Mouse (Mus musculus) frontal cortex, postnatal 25 days (tissue): ENCODE measurements around the gene Sorbs1.

Source experiments
- DNase-seq, 2 experiments: peaks; one replicate each; pipeline ENCODE4 v3.0.0; 2022; ENCODE audit warnings: low spot score in 2 of 2

The Sorbs1 gene

GRCm38 (mm10) chr19:40477445-40477941 lies 36.1 kb downstream of the Sorbs1 start:
- no peak for DNase-seq

- no peak for DNase-seq
These were observed 37.1 kb downstream of the Sorbs1 start for GRCm38 (mm10) chr19:40476491-40476890.

GRCm38 (mm10) chr19:40471526-40472245 lies 41.9 kb downstream of the Sorbs1 start:
- peak in 1 of 2 experiments; percentile 32 for DNase-seq

GRCm38 (mm10) chr19:40469792-40470191 lies 43.8 kb downstream of the Sorbs1 start:
- DNase-seq: no peak

GRCm38 (mm10) chr19:40468308-40468707 lies 45.3 kb downstream of the Sorbs1 start:
- DNase-seq: no peak

GRCm38 (mm10) chr19:40467810-40468209 lies 45.8 kb downstream of the Sorbs1 start:
- DNase-seq: no peak

- DNase-seq: no peak
These were observed 48.2 kb downstream of the Sorbs1 start for GRCm38 (mm10) chr19:40465339-40465738.

- no peak for DNase-seq
These were observed 49.2 kb downstream of the Sorbs1 start for GRCm38 (mm10) chr19:40464408-40464807.

- DNase-seq: no peak
These were observed 50.7 kb downstream of the Sorbs1 start for GRCm38 (mm10) chr19:40462892-40463291.

- DNase-seq: no peak
These were observed 51.1 kb downstream of the Sorbs1 start for GRCm38 (mm10) chr19:40462481-40462880.

- no peak for DNase-seq
These were observed 51.9 kb downstream of the Sorbs1 start for GRCm38 (mm10) chr19:40461662-40462061.

GRCm38 (mm10) chr19:40460854-40461490 lies 52.6 kb downstream of the Sorbs1 start:
- no peak for DNase-seq

GRCm38 (mm10) chr19:40459338-40459737 lies 54.2 kb downstream of the Sorbs1 start:
- no peak for DNase-seq

GRCm38 (mm10) chr19:40458806-40459205 lies 54.8 kb downstream of the Sorbs1 start:
- DNase-seq: no peak

- DNase-seq: no peak
These were observed 58.3 kb downstream of the Sorbs1 start for GRCm38 (mm10) chr19:40455248-40455647.

GRCm38 (mm10) chr19:40454096-40454495 lies 59.5 kb downstream of the Sorbs1 start:
- DNase-seq: no peak

- DNase-seq: no peak
These were observed 61.4 kb downstream of the Sorbs1 start for GRCm38 (mm10) chr19:40452201-40452600.

- no peak for DNase-seq
These were observed 62.3 kb downstream of the Sorbs1 start for GRCm38 (mm10) chr19:40451307-40451706.

- DNase-seq: no peak
These were observed 67.1 kb downstream of the Sorbs1 start for GRCm38 (mm10) chr19:40446525-40446924.

GRCm38 (mm10) chr19:40442377-40442776 lies 71.2 kb downstream of the Sorbs1 start:
- DNase-seq: no peak

GRCm38 (mm10) chr19:40440951-40441350 lies 72.6 kb downstream of the Sorbs1 start:
- DNase-seq: no peak

GRCm38 (mm10) chr19:40438907-40439306 lies 74.7 kb downstream of the Sorbs1 start:
- no peak for DNase-seq

- no peak for DNase-seq
These were observed 75.9 kb downstream of the Sorbs1 start for GRCm38 (mm10) chr19:40437651-40438068.
